Mouse (Mus musculus) R1 (cell line): ENCODE results near the gene Lamtor2.

Source experiments
- DNase-seq: peaks from one replicate; pipeline ENCODE4 v3.0.0-alpha.2; 2018; ENCODE audit warnings: low read depth, low spot score

Lamtor2 gene

DNA sequence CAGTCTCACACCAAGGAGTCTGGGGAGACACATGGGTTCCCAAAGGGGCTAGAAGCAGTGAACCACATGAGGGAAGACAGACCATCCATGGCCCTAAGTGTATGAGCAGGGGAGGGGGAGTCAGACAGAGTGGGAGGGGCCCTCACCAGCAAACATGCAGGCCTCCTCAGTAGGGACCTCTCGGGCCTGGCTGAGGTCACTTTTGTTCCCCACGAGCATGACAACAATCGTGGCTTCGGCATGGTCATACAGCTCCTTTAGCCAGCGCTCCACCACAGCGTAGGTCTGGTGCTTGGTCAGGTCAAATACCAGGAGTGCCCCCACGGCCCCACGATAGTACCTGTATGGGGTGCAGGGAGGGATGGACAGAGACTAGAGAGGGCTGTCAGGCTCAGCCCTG is 9.7 kb downstream of the Lamtor2 start:
- DNase-seq = no peak

DNA sequence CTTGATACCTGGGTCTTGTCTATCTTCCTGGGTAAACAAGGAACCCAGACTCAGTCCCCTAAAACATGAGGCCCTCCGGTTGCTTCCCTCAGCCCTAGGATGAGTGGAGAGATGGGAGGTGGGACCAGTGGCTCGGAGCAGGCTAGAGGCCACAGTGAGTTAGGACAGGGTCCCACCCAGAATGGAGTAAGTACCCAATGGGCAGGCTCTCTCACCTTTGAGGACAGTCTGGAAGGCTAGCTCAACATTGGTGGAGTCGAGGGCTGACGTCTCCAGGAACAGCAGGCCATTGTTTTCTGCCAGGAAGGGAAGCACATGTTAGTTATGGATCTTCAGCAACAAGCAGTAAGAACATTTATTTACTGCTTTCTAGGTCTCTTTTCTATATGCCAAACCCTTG is 10.4 kb downstream of the Lamtor2 start:
- DNase-seq = no peak

DNA sequence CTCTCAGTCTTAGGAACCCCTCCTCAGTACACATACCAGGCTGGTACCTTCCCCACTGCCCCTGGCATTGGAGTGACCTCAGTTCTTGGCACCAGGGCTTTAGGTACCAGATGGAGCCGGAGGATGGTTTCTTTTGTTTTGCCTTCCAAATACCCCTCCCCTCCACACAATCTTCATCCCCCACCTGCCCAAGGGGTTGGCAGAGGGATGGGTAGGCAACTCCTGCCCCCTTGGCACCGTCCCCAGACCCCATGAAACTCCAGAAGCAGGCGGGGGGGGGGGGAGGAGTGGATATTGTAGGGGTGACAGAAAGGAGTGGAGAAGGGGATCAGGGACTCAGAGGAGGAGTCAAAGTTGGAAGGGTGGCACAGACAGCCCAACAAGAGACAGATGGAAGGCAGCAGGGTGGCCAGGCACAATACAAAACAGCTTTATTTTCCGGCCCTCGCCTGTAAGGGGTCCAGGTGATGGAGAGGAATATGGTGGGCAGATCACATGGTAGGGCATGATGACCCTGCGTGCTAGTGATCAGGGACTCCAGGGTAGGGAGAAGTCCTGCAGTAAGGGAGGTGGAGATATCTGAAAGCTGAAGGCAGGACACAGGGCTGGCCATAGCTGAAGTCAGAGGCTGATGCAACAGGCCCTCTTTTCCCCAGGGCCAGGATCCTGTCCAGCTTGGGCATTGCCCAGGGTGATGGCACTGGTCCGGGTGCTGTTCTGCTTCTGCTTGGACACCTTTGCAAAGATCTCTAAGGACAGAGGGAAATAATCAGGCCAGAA is 11.1 kb downstream of the Lamtor2 start:
- no peak for DNase-seq

GRCm38 (mm10) chr3:88540085-88540484 is 12.8 kb downstream of the Lamtor2 start:
- DNase-seq = no peak

- peak; percentile 64 for DNase-seq
These were observed 13.5 kb downstream of the Lamtor2 start for GRCm38 (mm10) chr3:88539397-88539796.

DNA sequence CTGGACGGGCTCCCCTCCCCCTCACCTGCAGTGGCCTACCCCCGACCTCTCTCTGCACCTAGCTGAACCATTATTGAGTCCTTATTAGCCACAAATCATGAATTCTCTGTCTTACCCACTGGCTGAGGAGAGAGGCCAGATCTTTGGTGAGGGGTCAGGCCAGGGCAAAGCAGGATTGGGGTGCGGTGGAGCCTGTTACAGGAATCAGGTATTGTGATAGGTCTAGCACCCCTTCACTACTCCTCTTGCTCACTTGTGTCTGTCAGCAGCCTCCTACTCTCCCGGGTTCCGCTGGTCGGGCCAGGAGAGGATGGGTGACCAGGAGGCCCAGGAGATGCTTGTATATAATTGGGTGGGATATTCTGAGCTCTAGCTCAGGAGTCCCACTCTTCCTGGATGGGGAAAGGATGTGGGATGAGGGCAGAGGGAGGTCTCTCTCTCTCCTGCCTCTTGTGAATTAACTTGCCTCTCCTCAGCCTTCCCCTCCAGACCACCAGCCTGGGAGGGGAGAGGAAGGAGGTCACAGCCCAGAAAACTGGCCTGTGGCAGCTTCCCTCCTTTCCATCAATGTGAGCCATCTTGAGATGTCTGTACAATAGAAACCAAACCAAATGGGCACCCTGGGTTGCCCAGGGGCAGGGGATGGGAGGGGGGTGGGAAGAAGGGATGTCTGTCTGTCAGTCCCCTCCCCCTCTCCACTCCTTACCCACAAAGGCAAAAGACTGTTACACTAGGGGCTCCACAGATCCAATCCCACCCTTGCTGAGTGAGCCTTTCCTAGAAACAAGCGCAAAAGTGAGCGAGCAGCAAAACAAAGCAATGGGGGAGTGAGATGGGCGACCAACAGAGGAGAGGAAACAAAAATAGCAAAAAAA is 14.4 kb downstream of the Lamtor2 start:
- DNase-seq = no peak

DNA sequence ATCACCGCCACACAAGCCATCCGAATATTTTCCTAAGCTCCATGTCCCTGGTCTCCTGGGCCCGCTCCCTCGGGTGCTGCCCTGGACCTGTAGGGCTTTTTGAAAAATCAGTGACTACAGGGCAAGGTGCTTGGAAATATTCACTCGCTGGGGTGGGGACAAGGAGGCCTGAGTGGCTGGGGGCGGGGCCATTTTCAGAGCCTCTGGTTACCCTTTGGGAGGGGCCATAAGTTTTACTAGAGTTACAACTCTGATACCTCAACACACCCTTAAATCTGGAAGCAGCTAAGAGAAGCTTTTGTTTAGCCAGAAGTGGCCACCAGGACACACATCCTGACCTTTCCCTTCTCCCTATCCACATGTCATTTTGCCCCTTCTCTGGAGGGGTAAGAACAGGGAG is 15.7 kb downstream of the Lamtor2 start:
- peak; percentile 59 for DNase-seq

- peak; percentile 77 for DNase-seq
These were observed 16.6 kb downstream of the Lamtor2 start for GRCm38 (mm10) chr3:88536103-88536930.

DNA sequence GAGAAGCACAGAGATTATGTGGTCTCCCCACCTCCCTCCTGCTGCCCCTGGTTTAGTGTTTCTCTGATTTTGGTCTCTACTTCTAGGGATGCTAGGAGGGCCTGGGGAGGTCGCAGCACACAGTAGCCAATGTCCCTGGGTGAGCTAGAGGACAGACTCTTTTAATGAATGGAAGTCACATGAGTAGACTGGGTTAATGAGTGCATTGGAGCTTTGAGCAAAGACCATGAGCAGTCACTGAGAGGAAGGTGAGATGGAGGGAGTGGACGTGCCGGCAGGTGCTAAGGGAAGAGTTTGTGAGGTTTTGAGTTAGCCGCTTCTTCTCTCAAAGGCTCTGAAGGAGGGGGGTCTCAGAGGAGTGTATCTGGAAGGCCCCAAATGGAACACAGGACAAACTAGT is 17.3 kb downstream of the Lamtor2 start:
- no peak for DNase-seq

DNA sequence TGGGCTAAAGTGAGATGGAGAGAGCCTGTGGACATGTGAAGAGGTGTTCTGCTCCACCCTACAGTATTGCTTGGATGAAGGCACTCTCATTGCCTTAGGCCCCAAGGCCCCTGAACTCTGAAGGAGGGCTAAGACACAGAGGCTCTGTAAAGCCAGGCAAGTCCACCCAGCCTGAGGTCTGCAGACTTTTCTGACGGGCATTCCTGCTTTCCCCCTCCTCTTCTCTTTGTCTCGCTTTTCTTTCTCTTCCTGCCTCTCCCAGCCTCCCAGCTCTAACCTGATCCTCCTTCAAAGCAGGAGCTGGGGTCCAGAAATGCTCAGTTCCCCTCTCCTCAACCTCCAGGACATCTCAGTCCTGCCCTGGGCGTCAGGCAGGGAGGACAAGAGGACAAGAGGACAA is 17.9 kb downstream of the Lamtor2 start:
- no peak for DNase-seq

GRCm38 (mm10) chr3:88533706-88534105 is 19.2 kb downstream of the Lamtor2 start:
- no peak for DNase-seq

GRCm38 (mm10) chr3:88532689-88533511 is 20.0 kb downstream of the Lamtor2 start:
- peak; percentile 79 for DNase-seq

- DNase-seq = no peak
These were observed 20.6 kb downstream of the Lamtor2 start, which contains the start of gene Mex3a for GRCm38 (mm10) chr3:88532299-88532674. TSS of gene Mex3a (plus strand) at chr3:88532395.

DNA sequence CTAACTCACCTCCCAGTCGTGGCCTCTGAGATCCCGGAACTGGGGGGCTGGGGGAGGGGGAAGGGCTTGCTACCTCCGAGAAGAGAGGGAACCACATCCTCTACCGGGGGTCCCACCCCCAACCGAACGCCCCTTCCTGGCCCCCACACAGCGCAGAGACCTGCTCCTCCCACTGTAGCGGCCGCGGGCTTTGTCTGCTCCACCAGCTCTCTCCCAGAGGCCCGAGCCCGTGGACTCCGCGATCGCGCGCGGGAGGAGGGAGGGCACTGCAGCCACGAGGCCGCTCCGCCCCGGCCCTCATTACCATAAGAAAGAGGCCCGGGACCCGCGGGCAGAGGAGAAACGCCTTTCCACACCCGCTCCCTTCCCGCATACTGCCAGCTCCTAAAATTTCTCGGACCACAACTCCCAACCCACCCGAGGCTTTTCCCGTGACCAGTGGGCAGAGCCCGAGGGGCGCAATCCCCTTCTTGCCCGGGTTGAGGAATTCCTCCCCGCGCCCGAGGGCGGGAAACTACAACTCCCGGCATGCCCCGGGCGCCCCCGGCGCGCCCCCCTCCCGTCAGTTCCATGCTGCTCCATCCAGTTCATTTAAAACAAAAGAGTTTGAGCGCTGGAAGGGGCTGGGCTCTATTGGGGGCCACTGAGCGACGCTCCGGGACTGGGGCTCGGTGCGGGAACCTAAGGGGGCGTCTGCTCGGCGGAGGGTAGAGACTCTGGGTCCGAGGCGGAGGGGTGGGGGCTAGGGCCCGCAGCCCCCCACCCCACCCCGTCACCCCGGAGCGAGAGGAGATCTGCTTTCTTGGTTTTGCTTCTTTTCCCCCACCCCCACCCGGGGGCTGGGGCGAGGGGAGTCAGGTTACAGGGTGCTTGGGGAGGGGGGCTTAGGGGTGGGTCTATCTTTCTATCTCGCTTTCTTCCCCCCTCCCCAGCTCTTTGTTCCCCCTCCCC is 21.3 kb downstream of the Lamtor2 start:
- peak; percentile 91 for DNase-seq

GRCm38 (mm10) chr3:88530082-88530864 is 22.6 kb downstream of the Lamtor2 start:
- DNase-seq = peak; percentile 76

- DNase-seq = no peak
These were observed 23.5 kb downstream of the Lamtor2 start for GRCm38 (mm10) chr3:88529204-88530000.

DNA sequence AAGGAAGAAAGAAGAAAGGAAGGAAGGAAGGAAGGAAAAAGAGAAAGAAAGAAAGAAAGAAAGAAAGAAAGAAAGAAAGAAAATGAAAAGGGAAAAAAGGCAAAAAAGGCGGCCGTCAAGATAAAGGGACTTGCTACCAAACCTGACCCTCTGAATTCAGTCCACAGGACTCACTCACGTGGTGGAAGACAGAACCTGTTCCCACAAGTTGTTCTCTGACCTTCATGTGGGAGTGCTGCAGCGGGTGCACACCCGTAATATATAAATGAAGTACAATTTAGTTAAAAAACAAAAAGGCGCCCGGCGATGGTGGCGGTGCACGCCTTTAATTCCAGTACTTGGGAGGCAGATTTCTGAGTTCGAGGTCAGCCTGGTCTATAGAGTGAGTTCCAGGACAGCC is 24.2 kb downstream of the Lamtor2 start:
- no peak for DNase-seq

GRCm38 (mm10) chr3:88527565-88527964 is 25.3 kb downstream of the Lamtor2 start:
- DNase-seq = no peak
